Mouse (Mus musculus) c-Kit-positive CD71-negative TER-119-negative erythroid progenitor cells, embryonic 14.5 days (primary cell): Measurements from ENCODE around the gene Btbd9.

Experiments used
- DNase-seq: peaks from one replicate; pipeline ENCODE4 v3.0.0-alpha.2; 2013; ENCODE audit warnings: low read depth

The Btbd9 gene

GRCm38 (mm10) chr17:30598300-30598699 is 22.0 kb upstream of the Btbd9 start:
- DNase-seq: no peak

- no peak for DNase-seq
These were observed 21.5 kb upstream of the Btbd9 start for GRCm38 (mm10) chr17:30597786-30598185.

- DNase-seq: no peak
These were observed 18.6 kb upstream of the Btbd9 start for GRCm38 (mm10) chr17:30594846-30595245.

DNA sequence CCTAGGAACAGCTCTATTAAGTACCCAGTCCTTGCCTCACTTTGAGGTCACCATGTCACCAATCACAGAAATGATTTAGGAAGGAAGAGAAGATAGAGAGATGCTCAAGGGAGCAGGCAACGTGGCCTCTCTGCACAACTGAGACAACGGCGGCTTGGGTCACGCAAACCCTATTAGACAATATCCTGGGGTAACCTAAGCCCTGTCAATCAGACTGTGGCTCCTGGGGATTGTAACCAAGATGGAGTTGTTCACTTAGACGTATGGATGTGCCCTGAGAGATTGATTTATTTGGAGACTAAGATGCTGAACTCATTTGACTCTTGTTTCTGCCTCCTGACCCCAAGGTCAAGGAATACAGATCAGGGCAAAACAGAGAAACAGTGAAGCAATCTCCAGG is 18.1 kb upstream of the Btbd9 start:
- DNase-seq: no peak

- peak; percentile 70 for DNase-seq
These were observed 14.3 kb upstream of the Btbd9 start for GRCm38 (mm10) chr17:30590417-30591198.

DNA sequence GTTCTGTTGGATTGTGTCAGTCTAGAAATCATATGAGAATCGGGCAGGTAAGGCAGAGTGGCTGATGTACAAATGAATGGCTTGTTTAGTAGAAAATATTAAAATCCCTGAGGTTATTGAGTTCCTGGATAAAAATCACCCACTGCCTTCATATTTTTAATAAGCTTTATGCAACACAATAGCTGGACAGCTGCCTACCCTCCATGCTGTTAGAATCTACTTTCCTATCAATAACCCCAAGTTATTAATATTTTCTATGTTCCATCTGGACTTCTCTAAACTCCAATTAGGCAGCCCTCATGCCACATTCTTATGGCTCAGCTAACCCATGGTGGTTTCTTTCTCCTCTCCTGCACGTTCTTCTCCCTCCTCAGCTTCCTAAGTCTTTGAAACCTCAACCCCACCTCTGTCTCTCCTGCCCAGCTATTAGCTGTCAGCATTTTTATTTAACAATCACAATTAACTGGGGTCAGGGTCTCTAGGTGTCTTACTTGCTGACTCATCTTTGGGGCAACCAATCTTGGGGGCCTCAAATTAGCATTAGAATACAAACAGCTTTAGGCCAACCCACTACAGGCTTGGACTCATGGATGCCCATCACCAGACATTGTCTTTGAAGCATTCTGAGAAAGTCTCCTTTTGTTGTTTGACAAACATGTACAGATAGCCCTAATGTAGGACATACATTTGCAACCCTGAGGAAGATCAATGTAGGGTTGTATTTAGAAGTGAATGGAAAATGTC is 7.1 kb upstream of the Btbd9 start:
- no peak for DNase-seq

- DNase-seq: no peak
These were observed 6.0 kb upstream of the Btbd9 start for GRCm38 (mm10) chr17:30582313-30582712.

- DNase-seq: no peak
These were observed 4.9 kb upstream of the Btbd9 start for GRCm38 (mm10) chr17:30581201-30581600.

DNA sequence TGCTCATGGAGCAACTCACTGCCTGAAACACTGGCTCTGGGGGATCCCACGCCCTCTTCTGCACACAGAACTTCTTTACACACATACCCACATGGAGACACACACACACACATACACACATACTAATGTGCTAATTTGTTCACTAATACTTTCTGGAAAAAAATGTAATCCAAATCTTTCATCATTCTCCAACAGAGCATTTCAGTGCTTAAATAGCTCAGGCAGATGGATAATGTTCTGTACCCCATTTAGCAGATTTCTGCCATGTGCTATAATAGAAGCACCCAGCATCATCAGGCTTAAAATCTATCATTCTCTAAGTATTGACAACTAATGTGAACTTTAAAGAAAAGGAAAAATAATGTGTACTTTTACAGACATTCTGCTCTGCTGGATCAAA is 4.5 kb upstream of the Btbd9 start:
- no peak for DNase-seq

GRCm38 (mm10) chr17:30576946-30577345 is 658 bp upstream of the Btbd9 start:
- no peak for DNase-seq

DNA sequence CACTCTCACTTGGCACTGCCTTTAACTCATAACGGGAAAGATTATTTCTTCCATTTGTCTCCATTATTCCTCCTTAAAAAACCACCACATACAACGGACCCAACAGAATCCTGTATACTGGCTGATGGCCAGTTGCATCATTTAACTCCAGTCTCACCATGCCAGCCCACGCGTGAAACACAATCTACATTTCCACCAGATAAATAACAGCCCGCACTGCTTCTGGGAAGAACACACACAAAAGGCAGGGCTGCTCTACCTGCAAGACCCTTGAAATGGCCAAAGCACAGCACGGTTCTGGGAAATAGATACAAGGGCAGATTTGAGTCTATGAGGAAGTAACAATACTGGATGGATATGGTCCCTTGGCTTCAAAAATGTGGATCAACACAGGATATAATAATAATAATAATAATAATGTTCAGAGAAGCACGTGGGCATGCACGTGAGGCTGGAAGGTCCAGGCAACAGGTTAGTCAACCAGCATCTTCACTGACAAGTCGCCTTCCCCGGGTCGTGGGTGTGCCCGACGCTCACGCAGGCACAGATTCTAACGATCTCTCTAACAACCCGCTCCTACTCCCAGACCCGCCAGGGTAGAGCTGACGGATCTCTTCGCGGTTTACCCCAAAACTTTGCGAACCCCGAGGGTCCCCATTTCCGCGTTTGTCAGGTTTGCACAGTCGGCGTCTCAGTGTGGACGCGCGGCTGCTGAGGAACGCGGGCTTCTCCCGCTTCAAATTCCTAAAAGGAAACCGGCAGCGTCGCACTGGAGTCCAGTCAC is 975 bp downstream of the Btbd9 start:
- DNase-seq: no peak

- no peak for DNase-seq
These were observed 1.6 kb downstream of the Btbd9 start for GRCm38 (mm10) chr17:30574783-30575075.

DNA sequence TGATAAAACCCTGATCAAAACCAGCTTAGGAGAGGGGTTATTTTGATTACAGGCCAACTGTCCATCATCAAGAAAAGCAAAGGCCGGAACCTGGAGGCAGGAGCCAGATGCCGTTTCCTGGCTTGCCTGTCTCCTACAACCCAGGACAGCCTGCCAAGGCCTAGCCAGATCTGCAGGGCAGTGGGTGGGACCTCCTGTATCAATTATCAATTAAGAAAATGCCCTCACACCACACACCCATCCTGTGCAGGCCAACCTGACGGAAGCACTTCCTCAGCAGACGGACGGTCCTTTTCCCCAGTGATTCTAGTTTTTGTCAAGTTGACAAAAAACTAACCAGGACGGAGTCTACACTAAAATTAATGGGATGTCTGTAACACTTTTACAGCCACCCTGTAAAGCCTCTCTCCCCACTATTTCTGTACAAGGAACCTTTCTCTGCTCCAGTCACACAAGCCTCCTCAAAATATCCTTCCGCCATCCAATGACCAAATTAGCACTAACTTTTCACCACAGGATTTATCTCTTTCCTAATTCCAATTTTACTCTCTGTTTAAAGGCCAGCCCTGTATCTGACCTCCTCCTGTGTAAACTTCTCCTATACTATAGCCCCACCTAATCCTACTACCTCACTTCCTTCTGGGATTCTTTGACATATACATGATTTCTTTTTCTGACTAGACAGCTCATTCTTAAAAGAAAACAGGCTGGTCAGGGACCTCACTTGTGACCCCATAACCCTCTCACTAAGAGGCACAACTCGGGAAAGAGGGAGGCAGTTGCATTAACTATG is 2.1 kb downstream of the Btbd9 start:
- DNase-seq: no peak

DNA sequence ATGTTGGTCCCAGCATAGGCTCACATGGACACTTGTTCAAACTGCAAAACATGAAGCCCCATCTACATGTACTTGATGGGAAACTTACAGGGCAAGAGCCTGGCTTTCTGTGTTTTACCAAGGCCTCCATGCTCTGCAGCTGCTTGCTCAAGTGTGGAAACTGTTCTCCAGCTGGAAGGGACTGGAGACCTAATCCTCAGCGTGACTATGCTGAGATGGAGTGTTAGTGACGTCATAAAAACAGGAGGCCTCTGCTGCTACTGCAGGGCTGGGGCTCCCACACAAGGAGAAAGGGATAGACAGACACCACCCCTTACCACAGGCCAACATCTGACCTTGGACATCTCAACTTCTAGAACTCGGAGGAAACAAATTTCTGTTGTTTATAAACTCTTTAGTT is 5.3 kb downstream of the Btbd9 start:
- no peak for DNase-seq

- no peak for DNase-seq
These were observed 6.1 kb downstream of the Btbd9 start for GRCm38 (mm10) chr17:30570173-30570572.

GRCm38 (mm10) chr17:30568473-30568872 is 7.8 kb downstream of the Btbd9 start:
- no peak for DNase-seq

GRCm38 (mm10) chr17:30564971-30565370 is 11.3 kb downstream of the Btbd9 start:
- no peak for DNase-seq

- no peak for DNase-seq
These were observed 11.9 kb downstream of the Btbd9 start for GRCm38 (mm10) chr17:30564407-30564806.

DNA sequence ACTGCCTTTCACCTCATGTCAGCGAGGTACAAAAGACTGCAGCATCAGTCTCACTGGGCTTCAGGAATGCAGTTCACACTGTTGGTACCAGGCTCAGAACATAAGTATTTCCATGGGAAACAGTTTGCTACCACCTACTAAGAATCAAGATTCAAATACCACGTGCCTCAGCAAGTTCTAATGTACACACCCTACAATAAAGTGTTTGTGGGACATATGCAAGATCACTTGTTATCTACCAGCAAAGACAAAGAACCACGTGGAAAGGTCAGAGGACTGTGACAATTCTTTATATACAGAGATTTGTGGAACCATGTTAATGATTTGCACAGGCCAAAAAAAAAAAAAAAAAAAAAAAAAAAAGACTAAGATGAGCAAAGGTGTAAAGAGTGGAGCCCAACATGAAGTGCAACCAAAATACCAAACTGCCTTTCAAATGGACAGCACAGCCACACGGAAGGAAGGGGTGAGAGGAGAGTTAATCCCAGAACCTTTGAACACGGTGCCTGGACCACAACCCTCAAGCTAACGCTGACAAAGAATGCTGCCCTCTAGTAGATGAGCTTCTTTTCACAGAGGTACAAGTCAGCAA is 12.7 kb downstream of the Btbd9 start:
- DNase-seq: no peak

- no peak for DNase-seq
These were observed 13.5 kb downstream of the Btbd9 start for GRCm38 (mm10) chr17:30562770-30563169.

- peak; percentile 90 for DNase-seq
These were observed 16.8 kb downstream of the Btbd9 start for GRCm38 (mm10) chr17:30559536-30559935.

DNA sequence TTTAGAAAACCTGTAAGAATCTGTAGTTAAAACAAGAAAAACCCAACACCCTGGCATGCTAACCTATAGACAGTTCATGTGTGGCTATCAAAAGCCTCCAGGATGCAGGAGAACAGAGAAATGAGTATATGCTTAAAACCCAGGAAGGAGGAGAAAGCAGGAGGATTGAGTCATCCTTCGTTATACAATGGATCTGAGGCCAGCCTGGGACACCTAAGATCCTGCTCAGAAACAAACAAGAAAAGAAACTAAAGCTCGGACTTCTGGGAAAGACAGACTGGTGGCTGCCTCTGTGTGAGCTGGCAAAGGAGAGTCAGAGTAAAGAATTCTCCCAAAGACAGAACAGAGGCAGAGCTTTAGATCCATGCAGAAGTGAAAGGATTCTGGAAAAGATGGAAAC is 17.7 kb downstream of the Btbd9 start:
- DNase-seq: no peak
